Mouse (Mus musculus): ENCODE measurements around the gene Sema6d. TPM values are rescaled to one million over a fixed set of nuclear protein-coding genes. Genes with fewer than 3 reads are reported as not detected.

Gene Sema6d
- polyA plus RNA-seq, 1 experiment from 2014 or later: 16.0 TPM

DNA sequence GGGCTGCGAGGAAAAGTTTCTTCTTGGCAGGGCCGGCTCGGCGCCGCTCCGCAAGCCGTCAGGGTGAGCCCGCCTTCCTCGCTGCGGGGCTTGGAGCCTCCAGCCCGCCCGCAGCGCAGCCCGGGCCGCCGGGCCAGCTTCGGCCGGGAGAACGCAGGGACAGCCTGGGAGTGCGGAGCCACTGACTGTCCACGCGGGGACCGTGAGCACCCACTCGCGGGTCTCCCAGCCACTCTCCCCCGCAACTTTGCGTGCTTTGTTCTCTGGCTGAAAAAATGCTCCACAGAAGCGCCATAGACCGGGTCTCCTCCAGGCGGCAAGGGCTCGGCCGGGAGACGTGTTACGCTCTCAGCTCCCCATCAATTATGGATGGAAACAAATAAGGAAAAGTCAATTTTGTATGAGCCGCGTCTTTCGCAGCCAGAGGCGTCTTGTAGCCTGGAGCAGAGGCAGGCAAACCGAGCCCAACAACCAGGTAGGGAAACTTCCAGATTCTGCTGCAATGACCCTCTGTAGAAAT is 520.9 kb downstream of the Sema6d start:
- H3K4me1 ChIP-seq (ENCODE audit: control insufficient read depth, insufficient read depth, low read length): peaks cover 11% of the 10 kb centered on the region; the same call in 1 of the 2 replicates
- ATAC-seq (ENCODE audit: insufficient number of reproducible peaks, insufficient read depth, low FRiP score, low read depth): 0 out of 2 replicates have a peak, but pooled peaks have one; percentile 1
- peak overlapping the region; percentile 74 for H3K4me3 ChIP-seq (ENCODE audit: low read depth, low read length)
- no peaks in the 10 kb centered on the region for H3K27me3 ChIP-seq (ENCODE audit: control insufficient read depth, insufficient read depth, low read length)
- H3K9ac ChIP-seq (replicated peaks; ENCODE audit: low read depth, low read length): peak overlapping the region; percentile 75
- H3K9me3 ChIP-seq (ENCODE audit: control insufficient read depth, low read depth, low read length): no peaks in the 10 kb centered on the region
- under 1% methylated on average over 39 of the region's 39 CpGs for WGBS
- no peaks in the 10 kb centered on the region for H3K36me3 ChIP-seq (ENCODE audit: control insufficient read depth, insufficient read depth, low read length)
- H3K4me2 ChIP-seq (replicated peaks; ENCODE audit: low read depth, low read length): peak overlapping the region; percentile 72
- peak overlapping the region; percentile 96 for H3K27ac ChIP-seq (ENCODE audit: low read length)

DNA sequence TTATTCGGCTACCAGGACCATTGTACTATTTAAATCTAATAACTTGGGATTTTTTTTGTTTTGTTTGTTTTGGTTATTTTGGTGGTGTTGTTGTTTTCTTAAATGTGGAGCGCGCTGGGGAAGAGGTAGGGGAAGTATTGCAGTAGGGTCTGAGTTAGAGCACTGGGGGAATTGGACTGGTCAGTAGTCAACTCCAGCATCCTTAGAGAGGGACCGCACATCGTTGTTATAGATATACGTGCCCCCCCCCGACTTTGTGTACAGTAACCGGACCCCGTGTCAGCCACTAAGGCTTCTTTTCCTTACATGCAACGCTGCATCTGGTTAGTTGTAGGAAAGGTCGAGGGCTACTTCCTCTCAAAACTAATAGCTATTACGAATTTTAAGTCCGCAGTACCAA is 521.5 kb downstream of the Sema6d start:
- Histone ChIP-seq H3K9me3 (ENCODE audit: control insufficient read depth, low read depth, low read length) (no peaks in the 10 kb centered on the region), H3K36me3 (ENCODE audit: control insufficient read depth, insufficient read depth, low read length) (no peaks in the 10 kb centered on the region), H3K4me2 (replicated peaks; ENCODE audit: low read depth, low read length) (peak overlapping the region; percentile 72), H3K4me1 (ENCODE audit: control insufficient read depth, insufficient read depth, low read length) (peaks cover 11% of the 10 kb centered on the region; the same call in 1 of the 2 replicates), H3K9ac (replicated peaks; ENCODE audit: low read depth, low read length) (peak overlapping the region; percentile 75; the same call in 1 of the 2 replicates), H3K4me3 (ENCODE audit: low read depth, low read length) (peak overlapping the region; percentile 74), H3K27me3 (ENCODE audit: control insufficient read depth, insufficient read depth, low read length) (no peaks in the 10 kb centered on the region), H3K27ac (ENCODE audit: low read length) (no peak overlapping the region; the same call in 1 of the 2 replicates)
- WGBS: 12% methylated on average over 13 of the region's 13 CpGs
- no peak for ATAC-seq (ENCODE audit: insufficient number of reproducible peaks, insufficient read depth, low FRiP score, low read depth)

DNA sequence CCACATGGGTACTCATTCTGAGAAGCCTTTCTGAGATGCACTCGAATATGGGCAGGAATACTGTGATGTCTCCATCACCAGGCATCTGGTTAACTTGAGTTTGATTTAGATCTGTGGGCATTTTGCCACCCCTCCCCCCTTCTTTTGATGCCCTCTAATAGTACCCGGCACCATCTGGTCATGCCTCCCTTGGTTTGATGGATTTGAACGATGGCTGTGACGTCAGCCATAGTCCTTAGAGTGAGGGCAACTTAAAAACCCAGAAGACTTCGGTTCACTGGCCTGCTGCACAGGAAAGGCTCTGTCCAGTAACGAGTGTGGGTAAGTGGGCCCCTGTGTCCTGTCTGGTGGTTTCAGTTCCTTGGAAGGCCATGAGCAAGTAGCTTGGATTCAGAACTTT is 522.5 kb downstream of the Sema6d start:
- Histone ChIP-seq H3K27me3 (ENCODE audit: control insufficient read depth, insufficient read depth, low read length) (no peaks in the 10 kb centered on the region), H3K4me3 (ENCODE audit: low read depth, low read length) (peak overlapping the region; percentile 74), H3K9ac (replicated peaks; ENCODE audit: low read depth, low read length) (peak overlapping the region; percentile 75; the same call in 1 of the 2 replicates), H3K27ac (ENCODE audit: low read length) (no peak overlapping the region), H3K4me2 (replicated peaks; ENCODE audit: low read depth, low read length) (peak overlapping the region; percentile 72), H3K4me1 (ENCODE audit: control insufficient read depth, insufficient read depth, low read length) (peaks cover 11% of the 10 kb centered on the region; the same call in 1 of the 2 replicates), H3K9me3 (ENCODE audit: control insufficient read depth, low read depth, low read length) (no peaks in the 10 kb centered on the region), H3K36me3 (ENCODE audit: control insufficient read depth, insufficient read depth, low read length) (no peaks in the 10 kb centered on the region)
- 35% methylated on average over 6 of the region's 6 CpGs for WGBS
- ATAC-seq (ENCODE audit: insufficient number of reproducible peaks, insufficient read depth, low FRiP score, low read depth): no peak

DNA sequence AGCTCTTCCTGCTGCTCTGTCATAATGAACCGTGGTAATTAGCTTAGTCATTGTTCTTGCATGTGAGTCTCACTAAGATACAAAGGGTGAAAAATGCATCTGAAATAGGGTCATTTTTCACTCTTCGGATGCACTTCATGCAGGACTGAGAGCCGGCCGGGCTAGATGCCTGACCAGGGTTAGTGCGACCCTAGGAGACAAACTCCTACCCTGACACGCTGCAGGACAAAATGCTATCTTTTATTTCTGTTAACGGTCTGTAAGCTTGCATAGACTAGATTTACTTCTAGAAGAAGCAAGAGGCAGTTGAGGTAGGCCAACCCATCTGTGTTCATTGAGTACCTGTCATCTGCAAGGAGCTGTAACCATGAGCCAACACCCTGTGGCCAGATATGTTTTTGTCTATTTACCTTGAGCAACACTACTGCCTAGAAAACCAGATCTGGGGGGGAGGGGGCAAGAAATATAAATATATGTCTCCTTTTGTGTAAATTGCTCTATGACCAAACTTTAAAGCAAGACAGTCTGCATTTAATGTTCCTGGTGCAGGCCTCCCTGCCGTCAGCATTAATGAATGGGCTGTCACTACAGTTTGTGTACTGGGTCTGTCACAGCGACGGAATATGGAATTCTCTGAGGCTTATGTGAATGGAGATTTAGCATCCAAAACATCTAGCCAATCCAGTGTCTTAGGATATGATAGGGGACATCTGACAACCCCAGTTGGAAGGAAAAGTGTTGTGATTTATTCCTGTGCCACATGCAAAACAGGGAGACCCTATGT is 523.1 kb downstream of the Sema6d start:
- Histone ChIP-seq H3K4me2 (replicated peaks; ENCODE audit: low read depth, low read length) (peak overlapping the region; percentile 72), H3K4me1 (ENCODE audit: control insufficient read depth, insufficient read depth, low read length) (peaks cover 11% of the 10 kb centered on the region; the same call in 1 of the 2 replicates), H3K27ac (ENCODE audit: low read length) (no peak overlapping the region), H3K9me3 (ENCODE audit: control insufficient read depth, low read depth, low read length) (no peaks in the 10 kb centered on the region), H3K27me3 (ENCODE audit: control insufficient read depth, insufficient read depth, low read length) (no peaks in the 10 kb centered on the region), H3K36me3 (ENCODE audit: control insufficient read depth, insufficient read depth, low read length) (no peaks in the 10 kb centered on the region), H3K9ac (replicated peaks; ENCODE audit: low read depth, low read length) (0 out of 2 replicates have a peak overlapping the region, but pooled peaks have one; percentile 75), H3K4me3 (ENCODE audit: low read depth, low read length) (peak overlapping the region; percentile 74)
- no peak for ATAC-seq (ENCODE audit: insufficient number of reproducible peaks, insufficient read depth, low FRiP score, low read depth)
- 52% methylated on average over 10 of the region's 10 CpGs for WGBS

DNA sequence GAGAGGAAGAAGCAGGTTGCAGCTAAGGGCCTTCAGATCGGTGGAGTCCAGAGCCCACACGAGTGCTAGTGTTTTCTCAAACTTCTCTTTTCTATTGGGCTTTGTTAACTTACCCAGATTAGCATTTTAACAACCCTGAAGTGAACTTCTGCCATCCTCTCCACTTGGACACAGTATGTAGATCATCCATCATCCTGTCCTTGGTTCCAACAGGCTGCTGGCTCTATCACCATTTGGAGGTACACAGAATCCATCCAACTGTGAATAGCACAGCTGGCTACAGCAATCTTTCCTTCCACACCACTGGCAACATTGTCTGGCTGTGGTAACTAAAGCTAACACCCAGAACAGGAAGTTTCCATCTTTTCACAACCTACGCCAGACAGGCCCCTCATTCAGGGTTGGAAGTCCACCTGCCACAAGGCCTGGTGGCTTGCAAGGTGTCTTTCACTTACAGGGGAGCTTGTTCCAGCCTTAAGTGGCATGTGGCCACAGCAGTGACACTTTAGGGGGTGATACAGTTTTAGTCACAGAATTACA is 524.0 kb downstream of the Sema6d start:
- WGBS: 57% methylated on average over 3 of the region's 3 CpGs
- H3K27me3 ChIP-seq (ENCODE audit: control insufficient read depth, insufficient read depth, low read length): no peaks in the 10 kb centered on the region
- H3K4me2 ChIP-seq (replicated peaks; ENCODE audit: low read depth, low read length): peak overlapping the region; percentile 72; the same call in 1 of the 2 replicates
- H3K4me1 ChIP-seq (ENCODE audit: control insufficient read depth, insufficient read depth, low read length): peaks cover 13% of the 10 kb centered on the region; the same call in 1 of the 2 replicates
- no peak overlapping the region for H3K27ac ChIP-seq (ENCODE audit: low read length)
- no peak overlapping the region for H3K9ac ChIP-seq (replicated peaks; ENCODE audit: low read depth, low read length)
- no peaks in the 10 kb centered on the region for H3K9me3 ChIP-seq (ENCODE audit: control insufficient read depth, low read depth, low read length)
- no peak for ATAC-seq (ENCODE audit: insufficient number of reproducible peaks, insufficient read depth, low FRiP score, low read depth)
- H3K36me3 ChIP-seq (ENCODE audit: control insufficient read depth, insufficient read depth, low read length): no peaks in the 10 kb centered on the region
- no peak overlapping the region; the same call in 1 of the 2 replicates for H3K4me3 ChIP-seq (ENCODE audit: low read depth, low read length)

DNA sequence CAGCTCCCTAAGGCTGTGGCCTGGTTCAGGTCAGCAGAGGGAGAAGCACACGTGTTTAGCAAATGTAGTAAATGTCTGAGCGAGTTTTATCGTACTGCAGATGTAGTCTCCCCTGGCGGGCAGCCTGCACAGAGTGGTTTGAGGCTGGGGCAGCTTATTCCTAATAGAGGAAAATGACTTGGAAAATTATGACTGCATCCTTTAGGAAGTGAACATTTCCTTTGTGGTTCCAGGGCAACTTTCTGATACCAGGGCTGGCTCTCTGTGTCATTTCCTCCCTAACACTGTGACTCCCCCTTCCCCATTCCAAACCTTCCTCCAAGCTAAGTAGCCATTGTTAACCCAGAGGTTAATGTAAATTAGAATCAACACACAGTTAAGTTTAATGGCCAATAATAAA is 527.0 kb downstream of the Sema6d start:
- Histone ChIP-seq H3K9ac (replicated peaks; ENCODE audit: low read depth, low read length) (no peak overlapping the region), H3K9me3 (ENCODE audit: control insufficient read depth, low read depth, low read length) (no peaks in the 10 kb centered on the region), H3K4me1 (ENCODE audit: control insufficient read depth, insufficient read depth, low read length) (peaks cover 10% of the 10 kb centered on the region; the same call in 1 of the 2 replicates), H3K36me3 (ENCODE audit: control insufficient read depth, insufficient read depth, low read length) (no peaks in the 10 kb centered on the region), H3K4me2 (replicated peaks; ENCODE audit: low read depth, low read length) (no peak overlapping the region), H3K4me3 (ENCODE audit: low read depth, low read length) (no peak overlapping the region), H3K27me3 (ENCODE audit: control insufficient read depth, insufficient read depth, low read length) (no peaks in the 10 kb centered on the region), H3K27ac (ENCODE audit: low read length) (no peak overlapping the region)
- WGBS: 56% methylated on average over 4 of the region's 4 CpGs
- no peak for ATAC-seq (ENCODE audit: insufficient number of reproducible peaks, insufficient read depth, low FRiP score, low read depth)

DNA sequence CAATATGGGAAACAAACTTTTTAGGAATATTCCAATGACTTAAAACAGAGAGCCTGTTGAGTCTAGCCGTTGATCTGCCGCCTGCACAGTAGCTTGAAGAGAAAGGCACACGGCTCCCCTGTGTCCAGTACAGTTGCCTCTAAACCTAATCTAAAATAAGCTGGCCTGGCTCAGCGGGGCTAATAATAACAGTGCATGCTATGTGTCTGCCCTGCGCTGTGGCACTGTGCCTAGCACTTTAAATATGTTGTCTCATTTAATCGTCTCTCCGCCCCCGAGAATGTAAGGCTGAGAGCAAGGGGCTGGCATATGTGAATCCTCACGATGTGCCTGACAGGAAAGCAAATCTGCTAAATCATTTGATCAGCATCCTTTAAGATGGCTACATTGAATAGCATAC is 527.7 kb downstream of the Sema6d start:
- H3K9me3 ChIP-seq (ENCODE audit: control insufficient read depth, low read depth, low read length): no peaks in the 10 kb centered on the region
- WGBS: 64% methylated on average over 9 of the region's 9 CpGs
- H3K36me3 ChIP-seq (ENCODE audit: control insufficient read depth, insufficient read depth, low read length): no peaks in the 10 kb centered on the region
- no peak overlapping the region for H3K27ac ChIP-seq (ENCODE audit: low read length)
- no peak overlapping the region for H3K4me3 ChIP-seq (ENCODE audit: low read depth, low read length)
- peaks cover 7% of the 10 kb centered on the region; the same call in 1 of the 2 replicates for H3K4me1 ChIP-seq (ENCODE audit: control insufficient read depth, insufficient read depth, low read length)
- H3K4me2 ChIP-seq (replicated peaks; ENCODE audit: low read depth, low read length): no peak overlapping the region
- no peaks in the 10 kb centered on the region for H3K27me3 ChIP-seq (ENCODE audit: control insufficient read depth, insufficient read depth, low read length)
- ATAC-seq (ENCODE audit: insufficient number of reproducible peaks, insufficient read depth, low FRiP score, low read depth): no peak
- no peak overlapping the region for H3K9ac ChIP-seq (replicated peaks; ENCODE audit: low read depth, low read length)

DNA sequence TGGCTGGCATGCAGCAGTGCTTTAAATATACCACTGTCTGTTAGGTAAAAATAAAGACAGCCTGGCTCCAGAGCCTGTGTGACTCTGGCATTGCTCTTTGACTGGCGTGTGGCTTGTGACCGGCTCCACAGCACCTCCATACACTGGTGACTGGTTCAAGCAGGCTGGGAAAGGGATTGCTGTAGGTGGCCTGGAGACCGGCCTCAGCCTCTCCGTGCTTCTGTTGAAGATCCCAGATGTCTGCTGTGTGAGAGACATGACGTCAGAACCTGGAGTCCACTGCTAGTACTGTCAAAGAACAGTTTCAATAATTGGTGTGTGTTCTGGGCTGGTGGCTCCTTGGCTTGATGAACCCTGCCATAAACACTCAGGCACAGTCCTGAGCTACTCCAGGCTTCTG is 528.3 kb downstream of the Sema6d start:
- H3K9me3 ChIP-seq (ENCODE audit: control insufficient read depth, low read depth, low read length): no peaks in the 10 kb centered on the region
- H3K4me1 ChIP-seq (ENCODE audit: control insufficient read depth, insufficient read depth, low read length): peaks cover 4% of the 10 kb centered on the region; the same call in 1 of the 2 replicates
- H3K4me2 ChIP-seq (replicated peaks; ENCODE audit: low read depth, low read length): no peak overlapping the region
- no peak overlapping the region for H3K9ac ChIP-seq (replicated peaks; ENCODE audit: low read depth, low read length)
- H3K36me3 ChIP-seq (ENCODE audit: control insufficient read depth, insufficient read depth, low read length): no peaks in the 10 kb centered on the region
- no peak for ATAC-seq (ENCODE audit: insufficient number of reproducible peaks, insufficient read depth, low FRiP score, low read depth)
- no peaks in the 10 kb centered on the region for H3K27me3 ChIP-seq (ENCODE audit: control insufficient read depth, insufficient read depth, low read length)
- H3K27ac ChIP-seq (ENCODE audit: low read length): no peak overlapping the region
- 78% methylated on average over 5 of the region's 5 CpGs for WGBS
- H3K4me3 ChIP-seq (ENCODE audit: low read depth, low read length): no peak overlapping the region
